25 mouse cellular contexts compared by ENCODE assay signal in the genomic region with DNA sequence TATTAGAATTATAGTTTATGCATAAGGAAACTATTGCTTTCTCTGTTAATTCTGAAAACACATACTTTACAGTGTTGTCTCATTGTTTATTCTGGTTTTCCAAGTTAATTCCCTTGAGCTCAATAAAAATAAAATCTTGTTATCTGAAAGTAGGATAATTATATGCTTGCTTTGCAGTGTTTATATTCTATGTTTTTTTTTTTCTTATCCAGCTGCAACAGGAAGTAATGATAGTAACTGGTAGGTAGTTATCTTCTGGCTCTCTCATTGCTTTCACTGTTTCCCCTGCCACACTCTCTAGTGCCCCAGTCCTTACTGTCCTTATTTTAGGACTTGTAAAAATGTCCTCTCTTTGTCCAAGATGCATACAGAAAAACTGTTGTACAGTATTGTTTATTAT. TPM values are rescaled to one million over a fixed set of nuclear protein-coding genes. Genes with fewer than 3 reads are reported as not detected.
"Had no signal": no experiment of that assay in that cellular context is flagged by ENCODE, and none has a peak within 500 bp of the region (broad histone marks: within the 10 kb centered on the region; RNA-seq: fewer than 3 reads in every experiment).

No protein-coding gene starts in this region.

- H3K4me3 ChIP-seq: neural tube, embryonic 13.5 days; neural tube, embryonic 15.5 days; stomach, embryonic 15.5 days had no signal

- H3K9ac ChIP-seq: neural tube, embryonic 13.5 days; neural tube, embryonic 15.5 days; stomach, embryonic 15.5 days had no signal

- H3K27ac ChIP-seq: neural tube, embryonic 13.5 days; neural tube, embryonic 15.5 days; stomach, embryonic 15.5 days; stomach, postnatal 0 days had no signal

- H3K9me3 ChIP-seq: neural tube, embryonic 13.5 days; neural tube, embryonic 15.5 days; stomach, embryonic 15.5 days had no signal

- H3K27me3 ChIP-seq: neural tube, embryonic 13.5 days; neural tube, embryonic 15.5 days; stomach, embryonic 15.5 days had no signal

- H3K36me3 ChIP-seq: neural tube, embryonic 13.5 days; neural tube, embryonic 15.5 days; stomach, embryonic 15.5 days had no signal

- DNase-seq: retina, postnatal 1 day; right cerebral cortex, adult 18-20 months; right cerebral cortex, postnatal 14 days; right cerebral cortex, postnatal 25 days; right cerebral cortex, postnatal 4 days; spleen, adult 18-20 months; thymus, adult 18-20 months; thymus, adult 2 months; thymus, postnatal 14 days; thymus, postnatal 25 days; thymus, postnatal 36 days; thymus, postnatal 4 days had no signal

RNA-seq across cellular contexts. Expression of a gene that starts 46.5 kb away (rescaled TPM):
- total RNA-seq: neutrophil, adult 5-6 weeks had no signal
- polyA plus RNA-seq: neural tube, embryonic 13.5 days; neural tube, embryonic 14.5 days; neural tube, embryonic 15.5 days; small intestine, adult 2 months; spleen, adult 2 months; stomach, embryonic 14.5 days; stomach, embryonic 15.5 days; stomach, embryonic 16.5 days; stomach, postnatal 0 days; testis, adult 2 months; thymus, adult 2 months; thymus, postnatal 0 days; urinary bladder, adult 2 months had no signal

RNA-seq across cellular contexts. Expression of a gene that starts 58.6 kb away (rescaled TPM):
- total RNA-seq: neutrophil, adult 5-6 weeks had no signal
- polyA plus RNA-seq: neural tube, embryonic 13.5 days; neural tube, embryonic 14.5 days; neural tube, embryonic 15.5 days; small intestine, adult 2 months; spleen, adult 2 months; stomach, embryonic 14.5 days; stomach, embryonic 15.5 days; stomach, embryonic 16.5 days; stomach, postnatal 0 days; testis, adult 2 months; thymus, adult 2 months; thymus, postnatal 0 days; urinary bladder, adult 2 months had no signal
